Mouse (Mus musculus) CH12.LX (cell line): Measurements from ENCODE around the gene Cxcr6. TPM values are rescaled to one million over a fixed set of nuclear protein-coding genes. Genes with fewer than 3 reads are reported as not detected.

Experiments used
- DNase-seq: peaks from one replicate; pipeline ENCODE4 v3.0.0-alpha.2; 2013; ENCODE audit errors: extremely low read depth
- H3K27ac ChIP-seq: 2 replicates; pipeline ENCODE4 v1.5.1; 2012; ENCODE audit warnings: low read depth, mild to moderate bottlenecking, control low read depth, moderate library complexity; ENCODE audit not compliant: insufficient read depth
- H3K27me3 ChIP-seq: replicated peaks from 2 replicates; pipeline ENCODE3; 2012; ENCODE audit warnings: inconsistent platforms
- H3K36me3 ChIP-seq, 2 experiments: replicated peaks in 1 of 2; 2 replicates each; pipeline versions ENCODE3 to v1.6.1; 2012; ENCODE audit warnings: inconsistent platforms in 1 of 2, low read length in 1 of 2, mild to moderate bottlenecking in 1 of 2, mixed read lengths in 1 of 2, moderate library complexity in 1 of 2; ENCODE audit not compliant: control insufficient read depth in 1 of 2, insufficient read depth in 1 of 2
- H3K4me1 ChIP-seq, 2 experiments: 2 replicates each; pipeline ENCODE4 v1.6.1; 2012; ENCODE audit warnings: inconsistent platforms in 1 of 2, moderate library complexity in 1 of 2; ENCODE audit not compliant: insufficient read depth in 2 of 2, control insufficient read depth in 1 of 2
- H3K4me2 ChIP-seq: 2 replicates; pipeline ENCODE4 v1.6.1; 2012; ENCODE audit warnings: low read depth, mild to moderate bottlenecking, control low read depth; ENCODE audit not compliant: poor library complexity, insufficient read depth, severe bottlenecking
- H3K4me3 ChIP-seq, 3 experiments: fragments of 150-350 bp in 1 of 3; sonication (generic) in 1 of 3; replicated peaks in 1 of 3; 2 replicates each; pipeline versions ENCODE3 to v1.5.1; 2011 to 2012; ENCODE audit warnings: low read depth in 2 of 3, low read length in 2 of 3, mild to moderate bottlenecking in 2 of 3, moderate library complexity in 2 of 3, control low read depth in 1 of 3, improper control_type of control experiment in 1 of 3, inconsistent platforms in 1 of 3, mixed read lengths in 1 of 3; ENCODE audit not compliant: poor library complexity in 1 of 3
- H3K79me2 ChIP-seq: replicated peaks from 2 replicates; pipeline ENCODE4 v1.6.1; 2012; ENCODE audit warnings: mild to moderate bottlenecking, moderate library complexity; ENCODE audit not compliant: control insufficient read depth, poor library complexity, insufficient read depth, severe bottlenecking; ENCODE audit errors: extremely low read depth
- H3K9ac ChIP-seq: 2 replicates; pipeline ENCODE4 v1.6.1; 2012; ENCODE audit warnings: low read depth, mild to moderate bottlenecking, control low read depth, moderate library complexity; ENCODE audit not compliant: insufficient read depth
- H3K9me3 ChIP-seq: replicated peaks from 2 replicates; pipeline ENCODE3; 2012; ENCODE audit warnings: low read length, inconsistent platforms, mixed read lengths
- BHLHE40 ChIP-seq: IDR thresholded peaks from 2 replicates; pipeline ENCODE4 v1.6.1; 2011; ENCODE audit warnings: mild to moderate bottlenecking, low read depth, low read length, improper control_type of control experiment
- CHD1 ChIP-seq: IDR thresholded peaks from 2 replicates; pipeline ENCODE4 v1.6.1; 2012; ENCODE audit warnings: low read depth, low read length, improper control_type of control experiment, inconsistent platforms
- CTCF ChIP-seq, 2 experiments: IDR thresholded peaks in 1 of 2; conservative IDR thresholded peaks in 1 of 2; 2 replicates each; pipeline ENCODE4 v1.5.1; 2011 to 2012; ENCODE audit warnings: low read depth in 2 of 2, low read length in 2 of 2, improper control_type of control experiment in 1 of 2, inconsistent platforms in 1 of 2, mild to moderate bottlenecking in 1 of 2, moderate library complexity in 1 of 2
- E2F4 ChIP-seq: IDR thresholded peaks from 2 replicates; pipeline ENCODE4 v1.6.1; 2011; ENCODE audit warnings: low read depth, low read length, improper control_type of control experiment; ENCODE audit not compliant: insufficient replicate concordance
- ETS1 ChIP-seq: conservative IDR thresholded peaks from 2 replicates; pipeline ENCODE4 v1.6.1; 2012; ENCODE audit warnings: low read depth, mild to moderate bottlenecking, inconsistent platforms, low read length, improper control_type of control experiment, moderate library complexity
- GABPA ChIP-seq: IDR thresholded peaks from 2 replicates; pipeline ENCODE4 v1.6.1; 2012; ENCODE audit warnings: low read depth, low read length, improper control_type of control experiment, inconsistent platforms; ENCODE audit not compliant: insufficient replicate concordance
- IRF4 ChIP-seq: IDR thresholded peaks from 2 replicates; pipeline ENCODE4 v1.6.1; 2014; ENCODE audit warnings: low read depth, mild to moderate bottlenecking, inconsistent platforms, low read length, improper control_type of control experiment
- JUN ChIP-seq: IDR thresholded peaks from 2 replicates; pipeline ENCODE4 v1.6.1; 2011; ENCODE audit warnings: low read depth, mild to moderate bottlenecking, low read length, improper control_type of control experiment, moderate library complexity; ENCODE audit not compliant: insufficient read depth
- JUND ChIP-seq: conservative IDR thresholded peaks from 2 replicates; pipeline ENCODE4 v1.6.1; 2011; ENCODE audit warnings: low read depth, low read length, improper control_type of control experiment
- MEF2A ChIP-seq: IDR thresholded peaks from 2 replicates; pipeline ENCODE4 v1.6.1; 2014; ENCODE audit warnings: low read depth, mild to moderate bottlenecking, inconsistent platforms, low read length, improper control_type of control experiment, borderline replicate concordance
- MXI1 ChIP-seq: IDR thresholded peaks from 2 replicates; pipeline ENCODE4 v1.6.1; 2011; ENCODE audit warnings: mild to moderate bottlenecking, low read depth, low read length, improper control_type of control experiment
- NELFE ChIP-seq: IDR thresholded peaks from 2 replicates; pipeline ENCODE4 v1.6.1; 2011; ENCODE audit warnings: low read depth, low read length, improper control_type of control experiment
- NRF1 ChIP-seq: IDR thresholded peaks from 2 replicates; pipeline ENCODE4 v1.6.1; 2014; ENCODE audit warnings: low read depth, mild to moderate bottlenecking, inconsistent platforms, low read length, improper control_type of control experiment, moderate library complexity
- POLR2AphosphoS2 ChIP-seq: IDR thresholded peaks from 2 replicates; pipeline ENCODE4 v1.6.1; 2011; ENCODE audit warnings: low read depth, low read length, improper control_type of control experiment
- RAD21 ChIP-seq: IDR thresholded peaks from 2 replicates; pipeline ENCODE4 v1.6.1; 2011; ENCODE audit warnings: low read depth, mild to moderate bottlenecking, low read length, improper control_type of control experiment, moderate library complexity
- RCOR1 ChIP-seq: conservative IDR thresholded peaks from 2 replicates; pipeline ENCODE4 v1.6.1; 2012; ENCODE audit warnings: low read depth, mild to moderate bottlenecking, inconsistent platforms, low read length, improper control_type of control experiment
- TCF12 ChIP-seq: IDR thresholded peaks from 2 replicates; pipeline ENCODE4 v1.6.1; 2014; ENCODE audit warnings: low read depth, mild to moderate bottlenecking, inconsistent platforms, low read length, improper control_type of control experiment
- USF1 ChIP-seq: IDR thresholded peaks from 2 replicates; pipeline ENCODE4 v1.6.1; 2014; ENCODE audit warnings: low read depth, mild to moderate bottlenecking, inconsistent platforms, low read length, improper control_type of control experiment
- ZC3H11A ChIP-seq: IDR thresholded peaks from 2 replicates; pipeline ENCODE4 v1.6.1; 2012; ENCODE audit warnings: low read depth, mild to moderate bottlenecking, inconsistent platforms, low read length, improper control_type of control experiment
- ZKSCAN1 ChIP-seq: IDR thresholded peaks from 2 replicates; pipeline ENCODE4 v1.6.1; 2012; ENCODE audit warnings: low read depth, inconsistent platforms, low read length, improper control_type of control experiment, borderline replicate concordance
- ZMIZ1 ChIP-seq: IDR thresholded peaks from 2 replicates; pipeline ENCODE4 v1.6.1; 2012; ENCODE audit warnings: low read depth, mild to moderate bottlenecking, inconsistent platforms, low read length, improper control_type of control experiment
- ZNF384 ChIP-seq: IDR thresholded peaks from 2 replicates; pipeline ENCODE4 v1.6.1; 2012; ENCODE audit warnings: low read depth, low read length, improper control_type of control experiment, inconsistent platforms
- dilution Hi-C: fragments of 300-500 bp; cut with MboI; formaldehyde crosslinking; loops from 2 replicates; pipeline ENCODE4 v1.14.3; 2020; ENCODE audit warnings: low sequenced_read_pairs; ENCODE audit not compliant: extremely low pct_unique_long_range_greater_than_20kb, extremely low pct_ligation_motif_present
- in situ Hi-C: fragments of 300-500 bp; cut with MboI; formaldehyde crosslinking; loops from 3 replicates; pipeline ENCODE4 v1.14.3; 2019; ENCODE audit warnings: low sequenced_read_pairs, low pct_ligation_motif_present, low pct_unique_long_range_greater_than_20kb, mixed read lengths
- polyA plus RNA-seq: library from polyadenylated mRNA; unstranded; fragments of >175 nt; gene quantifications from 2 replicates; pipeline ENCODE4 v1.2.1, GENCODE M21; 2012; ENCODE audit warnings: low read depth; ENCODE audit not compliant: insufficient read length
- total RNA-seq, 2 experiments: library from RNA; depleted of rRNA; stranded (reverse); fragments of 300-350 nt in 1 of 2; fragments of >200 nt in 1 of 2; gene quantifications; 2 replicates each; pipeline ENCODE4 v1.2.3; 2012 to 2014

Gene Cxcr6
- total and polyA plus RNA-seq, 3 experiments: 0.08 to 1.4 (median 1.0) TPM

DNA sequence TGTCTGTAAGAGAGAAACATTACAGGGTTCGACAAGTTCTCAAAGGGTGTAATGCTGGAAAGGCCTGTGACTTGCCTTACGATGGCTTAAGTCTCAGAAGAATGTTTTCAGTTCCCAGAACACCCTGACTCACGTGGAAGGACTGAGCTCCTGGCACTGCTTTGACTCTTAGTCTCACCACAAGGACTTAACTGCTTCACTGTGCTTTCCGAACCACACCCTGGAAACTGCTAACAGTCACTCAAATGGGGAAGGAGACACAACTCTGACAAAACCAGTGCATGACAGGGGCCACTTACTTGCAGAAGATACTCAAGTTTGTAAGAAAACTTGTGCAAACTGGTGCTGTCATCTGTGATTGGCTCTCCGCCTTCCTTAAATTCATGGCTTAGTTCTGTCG, 34.0 kb downstream of the Cxcr6 start:
- H3K36me3 ChIP-seq: peaks cover 63 to 84% of the 10 kb centered on the region in 2 experiments
- H3K27ac ChIP-seq: 0 out of 2 replicates have a peak overlapping the region, but pooled peaks have one; percentile 19
- in situ Hi-C loops: no loop called here

DNA sequence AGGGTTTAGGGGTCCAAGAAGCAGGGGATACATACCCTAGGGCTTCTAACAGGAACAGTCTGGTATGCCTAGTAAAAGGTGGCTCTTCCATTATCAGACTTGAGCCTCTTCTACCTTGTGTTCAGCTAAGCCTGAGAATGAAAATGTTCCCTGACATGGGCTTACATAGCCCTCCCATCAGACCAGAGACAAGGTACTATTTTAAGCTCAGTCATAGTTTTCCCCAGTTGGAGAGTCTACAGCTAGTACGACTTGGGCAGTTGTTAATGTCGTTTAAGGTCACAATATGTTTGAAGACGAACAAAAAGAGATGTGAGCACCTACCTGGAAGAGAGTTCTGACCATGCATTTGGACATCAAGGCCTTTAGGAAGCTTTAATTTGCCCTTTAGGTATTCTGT, 38.2 kb downstream of the Cxcr6 start:
- H3K9me3 ChIP-seq: no peaks in the 10 kb centered on the region
- dilution Hi-C loops (no loop called here), in situ Hi-C loops (no loop called here)
- H3K36me3 ChIP-seq: peaks cover 29 to 47% of the 10 kb centered on the region in 2 experiments
- no peak for DNase-seq
- peaks cover 34% of the 10 kb centered on the region for H3K79me2 ChIP-seq
- peaks cover 13 to 55% of the 10 kb centered on the region in 2 experiments for H3K4me1 ChIP-seq
- TF ChIP-seq CTCF (conservative IDR thresholded peaks at IDR 0.05 in 1 of 2, IDR thresholded peaks at IDR 0.05 in 1 of 2; ENCODE audit: low read depth in 2 of 2, low read length in 2 of 2): no peak
- TF ChIP-seq ZNF384: no peak
- TF ChIP-seq POLR2AphosphoS2: no peak
- TF ChIP-seq ZMIZ1: no peak
- no peak for TF ChIP-seq ZKSCAN1
- no peak for TF ChIP-seq JUND
- TF ChIP-seq RCOR1: no peak
- no peak for TF ChIP-seq ZC3H11A
- TF ChIP-seq JUN: no peak
- no peak for TF ChIP-seq TCF12
- TF ChIP-seq CHD1: no peak
- no peak for TF ChIP-seq MEF2A
- TF ChIP-seq MXI1: no peak
- TF ChIP-seq RAD21: no peak
- TF ChIP-seq GABPA: no peak
- no peak for TF ChIP-seq IRF4
- TF ChIP-seq USF1: no peak
- TF ChIP-seq NRF1: no peak
- no peak for TF ChIP-seq NELFE
- no peak for TF ChIP-seq E2F4
- H3K9ac ChIP-seq: peak overlapping the region; percentile 47
- peak overlapping the region; percentile 45 for H3K4me2 ChIP-seq
- no peak overlapping the region for H3K4me3 ChIP-seq
- no peaks in the 10 kb centered on the region for H3K27me3 ChIP-seq
- H3K27ac ChIP-seq: peak overlapping the region; percentile 93

More for the DNA sequence above, 34.0 kb downstream of the Cxcr6 start:
- Histone ChIP-seq H3K4me2 (no peak overlapping the region), H3K4me3 (no peak overlapping the region), H3K27me3 (no peaks in the 10 kb centered on the region), H3K9ac (no peak overlapping the region), H3K4me1 (peaks cover 4 to 24% of the 10 kb centered on the region in 2 experiments; a peak in 3 of 4 replicates), H3K9me3 (no peaks in the 10 kb centered on the region), H3K79me2 (peaks cover 13% of the 10 kb centered on the region)
- dilution Hi-C loops: no loop called here
- peak; percentile 31 for DNase-seq
- TF ChIP-seq BHLHE40 (0 out of 2 replicates have a peak, but pooled peaks have one; percentile 23), ETS1 (no peak)
